Mouse (Mus musculus) cortical plate, adult 2 months (tissue): ENCODE results near the gene Actl6b. TPM values are rescaled to one million over a fixed set of nuclear protein-coding genes. Genes with fewer than 3 reads are reported as not detected.
A peak's percentile ranks its signal among the peaks of the same experiment; 100 is the strongest.

Source experiments
- H3K27ac ChIP-seq: fragments of 200-500 bp; 2 replicates; pipeline ENCODE4 v1.5.1; 2012; ENCODE audit warnings: low read length, control low read depth, inconsistent platforms; ENCODE audit not compliant: insufficient read depth
- H3K4me1 ChIP-seq: fragments of 200-500 bp; 2 replicates; pipeline ENCODE4 v1.6.1; 2011; ENCODE audit warnings: low read length; ENCODE audit not compliant: control insufficient read depth, insufficient read depth
- H3K4me3 ChIP-seq: fragments of 200-500 bp; 2 replicates; pipeline ENCODE4 v1.5.1; 2011; ENCODE audit warnings: mild to moderate bottlenecking, low read length, control low read depth; ENCODE audit not compliant: insufficient read depth
- CTCF ChIP-seq: fragments of 200-500 bp; IDR thresholded peaks from 2 replicates; pipeline ENCODE4 v1.5.1; 2011; ENCODE audit warnings: mild to moderate bottlenecking, control low read depth, low read length; ENCODE audit not compliant: insufficient read depth; ENCODE audit errors: extremely low read depth
- POLR2A ChIP-seq: fragments of 200-500 bp; IDR thresholded peaks from 2 replicates; pipeline ENCODE4 v1.6.1; 2011; ENCODE audit warnings: mild to moderate bottlenecking, low read length, control low read depth; ENCODE audit not compliant: insufficient read depth; ENCODE audit errors: extremely low read depth
- polyA plus RNA-seq: library from polyadenylated mRNA; depleted of rRNA; stranded (reverse); fragments of >200 nt; gene quantifications from 2 replicates; pipeline ENCODE4 v1.2.3, GENCODE M21; 2012

The Actl6b gene
- polyA plus RNA-seq, 1 experiment = 179 TPM

DNA sequence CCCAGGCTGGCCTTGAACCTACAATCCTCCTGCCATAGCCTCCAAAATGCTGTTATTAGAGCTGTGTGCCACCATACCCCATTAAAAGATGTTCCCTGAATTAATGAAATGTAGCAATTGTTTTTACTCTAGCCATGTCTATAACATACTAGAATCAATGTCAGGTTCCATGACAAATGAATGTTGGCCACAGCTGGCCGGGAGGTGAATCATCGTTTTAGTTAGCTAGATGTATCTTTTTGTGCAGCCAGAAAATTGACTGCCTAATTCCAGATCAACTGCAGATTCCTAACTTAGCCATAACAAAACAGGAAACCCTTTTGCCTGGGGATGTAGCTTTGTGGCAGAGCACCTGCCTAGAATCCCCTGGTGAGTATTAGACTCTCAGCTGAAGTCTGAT, 3.5 kb upstream of the Actl6b start:
- TF ChIP-seq POLR2A (no peak), CTCF (no peak)
- no peak overlapping the region for H3K27ac ChIP-seq

GRCm38 (mm10) chr5:137551119-137551518, 2.2 kb upstream of the Actl6b start:
- Histone ChIP-seq H3K4me1 (no peaks in the 10 kb centered on the region), H3K27ac (no peak overlapping the region), H3K4me3 (no peak overlapping the region)
- TF ChIP-seq CTCF (peak; percentile 36; the same call in 1 of the 2 replicates), POLR2A (no peak)

More for the DNA sequence above, 3.5 kb upstream of the Actl6b start:
- H3K4me1 ChIP-seq = no peaks in the 10 kb centered on the region
- no peak overlapping the region for H3K4me3 ChIP-seq

- no peak for TF ChIP-seq POLR2A
- no peak for TF ChIP-seq CTCF
- H3K27ac ChIP-seq = 0 out of 2 replicates have a peak overlapping the region, but pooled peaks have one; percentile 79
- H3K4me1 ChIP-seq = no peaks in the 10 kb centered on the region
- H3K4me3 ChIP-seq = peak overlapping the region; percentile 70
Observed at GRCm38 (mm10) chr5:137553000-137553399, 317 bp upstream of the Actl6b start.

- TF ChIP-seq CTCF (no peak), POLR2A (no peak)
- no peak overlapping the region for H3K27ac ChIP-seq
- no peaks in the 10 kb centered on the region for H3K4me1 ChIP-seq
- H3K4me3 ChIP-seq = peak overlapping the region; percentile 70
Observed at GRCm38 (mm10) chr5:137553898-137554297, 581 bp downstream of the Actl6b start.

DNA sequence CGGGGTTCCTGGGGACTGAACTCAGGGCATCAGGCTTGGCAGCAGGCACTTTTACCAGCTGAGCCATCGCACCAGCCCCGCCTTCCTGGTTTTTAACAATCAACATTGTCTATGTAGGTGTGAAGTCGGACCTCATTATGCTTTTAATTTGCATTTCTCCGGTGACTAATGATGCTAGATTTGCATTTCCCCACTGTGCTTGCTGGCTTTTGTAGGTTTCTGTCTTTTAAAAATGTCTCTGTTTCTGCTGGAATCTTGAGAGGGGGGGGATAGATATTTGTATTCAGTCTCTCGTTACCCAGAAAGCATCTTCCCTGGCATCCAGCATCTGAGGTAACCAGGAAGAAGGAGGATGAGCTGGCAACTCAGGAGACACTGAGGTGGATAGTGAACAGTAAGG, 8.2 kb downstream of the Actl6b start:
- H3K4me1 ChIP-seq = peaks cover 3% of the 10 kb centered on the region
- no peak overlapping the region for H3K4me3 ChIP-seq
- TF ChIP-seq POLR2A (no peak), CTCF (no peak)
- no peak overlapping the region for H3K27ac ChIP-seq

- Histone ChIP-seq H3K4me1 (peaks cover 3% of the 10 kb centered on the region), H3K27ac (no peak overlapping the region), H3K4me3 (no peak overlapping the region)
- TF ChIP-seq POLR2A (no peak), CTCF (no peak)
Observed at GRCm38 (mm10) chr5:137562965-137563364, 9.6 kb downstream of the Actl6b start.

DNA sequence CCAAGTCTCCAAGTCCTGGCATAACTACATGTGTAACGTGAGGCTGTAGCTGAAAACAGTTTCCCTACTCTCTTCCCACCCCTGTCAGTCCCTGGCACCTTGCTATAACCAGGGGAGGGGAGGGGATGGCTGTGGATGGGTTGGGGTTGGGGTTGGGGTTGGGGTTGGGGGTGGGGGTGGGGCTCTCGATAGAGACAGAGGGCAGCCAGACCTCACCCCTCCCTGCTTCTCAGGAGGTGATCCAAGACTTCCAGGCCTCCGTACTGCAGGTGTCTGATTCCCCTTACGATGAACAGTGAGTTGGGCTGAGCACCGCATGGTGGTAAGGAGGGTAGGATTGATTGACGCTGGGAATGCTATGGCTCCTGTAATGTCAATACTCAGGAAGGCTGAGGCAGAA, 12.4 kb downstream of the Actl6b start:
- H3K27ac ChIP-seq = no peak overlapping the region
- TF ChIP-seq POLR2A = no peak
- peaks cover 3% of the 10 kb centered on the region for H3K4me1 ChIP-seq
- H3K4me3 ChIP-seq = no peak overlapping the region

GRCm38 (mm10) chr5:137566416-137566815, 13.1 kb downstream of the Actl6b start:
- Histone ChIP-seq H3K4me3 (no peak overlapping the region), H3K4me1 (peaks cover 3% of the 10 kb centered on the region), H3K27ac (no peak overlapping the region)
- TF ChIP-seq CTCF = no peak
- TF ChIP-seq POLR2A = no peak

DNA sequence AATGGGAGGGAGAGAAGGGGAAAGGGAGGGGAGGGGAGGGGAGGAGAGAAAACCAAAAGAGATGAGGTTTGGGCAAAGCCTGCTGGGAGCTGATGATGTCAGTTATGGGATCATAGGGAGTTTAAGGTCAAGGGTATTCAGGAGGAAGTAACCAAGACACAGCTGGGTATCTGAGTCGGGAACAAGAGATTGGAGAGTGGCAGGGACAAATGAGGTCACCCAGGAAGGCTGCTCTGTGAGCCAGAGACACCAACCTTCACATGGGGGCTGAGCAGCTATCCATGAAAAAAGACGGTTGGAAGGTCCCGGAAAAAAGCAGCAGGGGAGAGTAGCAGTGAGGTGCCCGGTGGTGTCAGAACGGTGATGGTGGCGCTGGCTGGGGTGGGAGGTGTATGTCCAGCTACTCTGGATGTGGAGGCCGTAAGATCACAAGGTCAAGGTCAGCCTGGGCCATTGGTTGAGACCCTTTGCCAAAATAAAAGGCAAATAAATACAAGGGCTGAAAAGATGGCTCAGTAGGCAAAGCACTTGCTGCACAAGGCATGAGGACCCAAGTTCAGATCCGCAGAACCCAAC, 15.0 kb downstream of the Actl6b start:
- TF ChIP-seq POLR2A = no peak
- TF ChIP-seq CTCF = no peak
- no peak overlapping the region for H3K4me3 ChIP-seq
- H3K27ac ChIP-seq = no peak overlapping the region
- H3K4me1 ChIP-seq = no peaks in the 10 kb centered on the region

- H3K4me3 ChIP-seq = no peak overlapping the region
- H3K4me1 ChIP-seq = no peaks in the 10 kb centered on the region
- no peak overlapping the region for H3K27ac ChIP-seq
- TF ChIP-seq CTCF (no peak), POLR2A (no peak)
Observed at GRCm38 (mm10) chr5:137569031-137569430, 15.7 kb downstream of the Actl6b start.
